Mouse (Mus musculus): ENCODE measurements around the gene Nid1.
A peak's percentile ranks its signal among the peaks of the same experiment; 100 is the strongest.
"Not testable (repeated sequence)": the region's sequence is repeated elsewhere in the genome, so short reads cannot be mapped to it uniquely, and the experiment has no call there.

The Nid1 gene

GRCm38 (mm10) chr13:13453332-13453731 lies 16.0 kb downstream of the Nid1 start:
- not testable (repeated sequence) for DNase-seq (ENCODE audit: low spot score)

- not testable (repeated sequence) for DNase-seq (ENCODE audit: low spot score)
Observed at GRCm38 (mm10) chr13:13454249-13454648, 16.9 kb downstream of the Nid1 start.

GRCm38 (mm10) chr13:13455632-13456492 lies 18.5 kb downstream of the Nid1 start:
- not testable (repeated sequence) for DNase-seq (ENCODE audit: low spot score)

- no peak for DNase-seq (ENCODE audit: low spot score)
Observed at GRCm38 (mm10) chr13:13458138-13458737, 20.9 kb downstream of the Nid1 start.

GRCm38 (mm10) chr13:13460521-13461138 lies 23.3 kb downstream of the Nid1 start:
- DNase-seq (ENCODE audit: low spot score) = peak; percentile 73

- no peak for DNase-seq (ENCODE audit: low spot score)
Observed at GRCm38 (mm10) chr13:13461446-13462192, 24.3 kb downstream of the Nid1 start.

GRCm38 (mm10) chr13:13463949-13464348 lies 26.6 kb downstream of the Nid1 start:
- DNase-seq (ENCODE audit: low spot score) = peak; percentile 83

- not testable (repeated sequence) for DNase-seq (ENCODE audit: low spot score)
Observed at GRCm38 (mm10) chr13:13467249-13467648, 29.9 kb downstream of the Nid1 start.

- no peak for DNase-seq (ENCODE audit: low spot score)
Observed at GRCm38 (mm10) chr13:13468513-13468912, 31.2 kb downstream of the Nid1 start.

GRCm38 (mm10) chr13:13471334-13471757 lies 34.0 kb downstream of the Nid1 start:
- peak; percentile 50 for DNase-seq (ENCODE audit: low spot score)

- DNase-seq (ENCODE audit: low spot score) = not testable (repeated sequence)
Observed at GRCm38 (mm10) chr13:13474464-13474863, 37.1 kb downstream of the Nid1 start.

GRCm38 (mm10) chr13:13474991-13475390 lies 37.6 kb downstream of the Nid1 start:
- no peak for DNase-seq (ENCODE audit: low spot score)

GRCm38 (mm10) chr13:13476568-13476967 lies 39.2 kb downstream of the Nid1 start:
- no peak for DNase-seq (ENCODE audit: low spot score)

- DNase-seq (ENCODE audit: low spot score) = no peak
Observed at GRCm38 (mm10) chr13:13477046-13477445, 39.7 kb downstream of the Nid1 start.

- peak; percentile 43 for DNase-seq (ENCODE audit: low spot score)
Observed at GRCm38 (mm10) chr13:13479986-13480385, 42.6 kb downstream of the Nid1 start.

GRCm38 (mm10) chr13:13481033-13481432 lies 43.7 kb downstream of the Nid1 start:
- no peak for DNase-seq (ENCODE audit: low spot score)

- DNase-seq (ENCODE audit: low spot score) = no peak
Observed at GRCm38 (mm10) chr13:13481875-13482674, 44.7 kb downstream of the Nid1 start.

- no peak for DNase-seq (ENCODE audit: low spot score)
Observed at GRCm38 (mm10) chr13:13484351-13484751, 47.0 kb downstream of the Nid1 start.

- no peak for DNase-seq (ENCODE audit: low spot score)
Observed at GRCm38 (mm10) chr13:13484883-13485282, 47.5 kb downstream of the Nid1 start.

GRCm38 (mm10) chr13:13485682-13486081 lies 48.3 kb downstream of the Nid1 start:
- no peak for DNase-seq (ENCODE audit: low spot score)

- no peak for DNase-seq (ENCODE audit: low spot score)
Observed at GRCm38 (mm10) chr13:13487851-13488250, 50.5 kb downstream of the Nid1 start.
